Mouse (Mus musculus) right cerebral cortex, postnatal 25 days (tissue): ENCODE measurements at regions not wholly inside any gene's neighbourhood (a gene's known extent, or its start where the extent isn't known, plus 50 kb on each side); places are given as distances from the start of the nearest gene placed in this dataset.

Experiments
- DNase-seq: peaks from one replicate; pipeline ENCODE4 v3.0.0; 2022

GRCm38 (mm10) chr11:17324651-17325050, 67.3 kb downstream of the C1d start:
- no peak for DNase-seq

- no peak for DNase-seq
These were observed 68.6 kb downstream of the C1d start for GRCm38 (mm10) chr11:17325731-17326646.

- no peak for DNase-seq
These were observed 69.3 kb downstream of the C1d start for GRCm38 (mm10) chr11:17326695-17327094.

GRCm38 (mm10) chr11:17351476-17351875, 94.1 kb downstream of the C1d start:
- DNase-seq, result no peak

GRCm38 (mm10) chr11:17352148-17353130, 95.1 kb downstream of the C1d start:
- no peak for DNase-seq

- no peak for DNase-seq
These were observed 102.4 kb downstream of the C1d start for GRCm38 (mm10) chr11:17359698-17360254.

- no peak for DNase-seq
These were observed 120.5 kb downstream of the C1d start for GRCm38 (mm10) chr11:17377859-17378258.

GRCm38 (mm10) chr11:17386756-17387155, 129.4 kb downstream of the C1d start:
- DNase-seq, result peak; percentile 55

GRCm38 (mm10) chr11:17393832-17394231, 136.5 kb downstream of the C1d start:
- no peak for DNase-seq

- no peak for DNase-seq
These were observed 157.2 kb downstream of the C1d start for GRCm38 (mm10) chr11:17414531-17414930.

GRCm38 (mm10) chr11:17415144-17415543, 157.8 kb downstream of the C1d start:
- no peak for DNase-seq

- no peak for DNase-seq
These were observed 160.4 kb downstream of the C1d start for GRCm38 (mm10) chr11:17417656-17418289.

GRCm38 (mm10) chr11:17442133-17442532, 184.8 kb downstream of the C1d start:
- no peak for DNase-seq

GRCm38 (mm10) chr11:17449289-17449688, 191.9 kb downstream of the C1d start:
- no peak for DNase-seq

GRCm38 (mm10) chr11:17450360-17451045, 193.1 kb downstream of the C1d start:
- DNase-seq, result no peak

GRCm38 (mm10) chr11:17451451-17451850, 194.1 kb downstream of the C1d start:
- no peak for DNase-seq

GRCm38 (mm10) chr11:17453530-17453929, 196.2 kb downstream of the C1d start:
- no peak for DNase-seq

- no peak for DNase-seq
These were observed 201.6 kb downstream of the C1d start for GRCm38 (mm10) chr11:17458946-17459345.

- DNase-seq, result peak; percentile 4
These were observed 202.9 kb downstream of the C1d start for GRCm38 (mm10) chr11:17460024-17460919.

GRCm38 (mm10) chr11:17460920-17461279, 203.5 kb downstream of the C1d start:
- no peak for DNase-seq

- no peak for DNase-seq
These were observed 204.3 kb downstream of the C1d start for GRCm38 (mm10) chr11:17461701-17462100.
